Mouse (Mus musculus) kidney, postnatal 36 days (tissue): Measurements from ENCODE around the gene Shroom3.
"Not testable (repeated sequence)": the region's sequence is repeated elsewhere in the genome, so short reads cannot be mapped to it uniquely, and the experiment has no call there.

Experiments used
- DNase-seq, 2 experiments: peaks; one replicate each; pipeline ENCODE4 v3.0.0; 2021 to 2022; ENCODE audit warnings: mixed read lengths in 2 of 2

Gene Shroom3

DNA sequence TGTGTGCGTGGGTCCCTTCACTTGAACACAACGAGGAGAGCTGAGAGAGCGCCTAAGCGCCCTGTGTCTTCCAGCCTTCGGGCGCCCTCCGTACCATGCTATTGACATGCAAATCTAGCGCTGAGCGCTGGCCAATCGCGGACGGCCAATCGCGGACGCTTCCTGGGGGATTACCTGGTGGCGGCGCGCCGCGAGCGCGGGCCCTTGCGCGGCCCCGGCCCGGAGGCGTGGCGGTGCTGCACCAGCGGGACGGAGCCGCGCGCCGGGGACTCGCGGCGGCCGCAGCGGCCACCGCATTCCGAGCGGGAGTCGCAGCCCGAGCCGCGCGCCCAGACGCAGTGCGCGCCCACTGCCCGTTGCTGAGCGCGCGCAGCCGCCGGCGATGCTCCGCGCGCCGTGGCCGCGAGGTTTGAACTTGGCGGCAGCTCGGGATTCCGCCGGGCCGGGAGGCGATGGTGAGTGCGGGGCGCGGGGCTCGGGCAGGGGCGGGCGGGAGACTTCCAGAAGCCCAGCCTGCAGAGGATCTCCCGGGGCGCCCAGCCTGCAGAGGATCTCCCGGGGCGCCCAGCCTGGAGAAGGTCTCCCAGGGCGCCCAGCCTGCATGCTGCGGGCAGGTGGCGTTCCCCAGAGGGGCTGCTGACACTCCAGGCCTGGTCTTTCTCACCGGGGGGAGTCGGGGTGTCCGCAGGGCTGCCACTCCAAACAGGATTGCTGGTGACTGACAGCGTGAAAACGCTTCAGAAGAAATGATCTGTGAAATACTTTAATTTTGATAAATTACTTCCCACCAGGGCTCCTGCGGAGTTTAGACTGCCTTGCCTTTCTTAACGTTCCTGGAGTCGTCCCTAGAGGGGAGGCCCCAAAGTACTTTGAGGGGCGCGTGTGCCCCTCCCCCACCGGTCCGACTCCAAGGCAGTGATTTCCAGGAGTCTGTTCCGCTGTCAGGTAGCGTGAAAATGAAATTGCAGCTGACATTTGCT lies 214.8 kb downstream of the Shroom3 start:
- DNase-seq: peak; percentile 83 to 88

DNA sequence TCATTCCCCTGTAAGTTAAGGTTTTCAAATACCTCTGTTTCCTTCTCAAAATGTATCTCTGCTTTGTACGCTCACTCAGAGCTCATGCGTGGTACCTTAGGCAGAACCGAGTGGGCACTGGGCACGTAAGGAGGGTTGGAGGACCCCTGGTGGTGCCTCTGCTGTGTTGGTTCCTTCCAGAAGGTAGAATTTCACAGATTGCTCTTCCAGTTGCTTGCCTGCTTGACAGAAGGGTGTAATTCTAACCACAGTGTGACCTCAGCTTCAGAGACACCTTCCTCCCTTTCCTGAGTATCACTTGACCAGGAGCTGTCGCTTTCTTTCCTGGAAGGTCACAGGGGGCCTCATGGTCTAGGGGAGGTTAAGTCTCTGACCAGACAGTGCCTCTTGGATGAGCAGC lies 217.2 kb downstream of the Shroom3 start:
- DNase-seq: no peak

DNA sequence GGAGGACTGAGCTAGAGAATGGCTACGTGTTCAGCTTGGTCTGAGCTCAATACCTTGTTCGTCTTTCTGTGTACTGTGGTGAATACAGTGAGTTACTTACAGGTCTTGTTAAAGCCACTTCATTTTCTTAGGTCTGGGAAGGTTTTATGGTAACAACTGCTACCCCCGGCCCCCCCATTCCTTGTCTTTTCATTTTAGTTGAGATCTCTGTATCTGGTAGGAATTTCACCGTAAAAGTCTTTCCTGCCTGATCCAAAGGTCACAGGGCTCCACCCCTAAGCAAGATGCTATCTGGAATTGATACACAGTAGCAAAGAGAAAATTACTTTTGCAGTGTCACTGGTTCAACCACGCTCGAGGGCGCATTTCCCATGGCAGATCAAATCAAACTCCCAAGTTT lies 218.6 kb downstream of the Shroom3 start:
- DNase-seq: peak; percentile 21 to 22

DNA sequence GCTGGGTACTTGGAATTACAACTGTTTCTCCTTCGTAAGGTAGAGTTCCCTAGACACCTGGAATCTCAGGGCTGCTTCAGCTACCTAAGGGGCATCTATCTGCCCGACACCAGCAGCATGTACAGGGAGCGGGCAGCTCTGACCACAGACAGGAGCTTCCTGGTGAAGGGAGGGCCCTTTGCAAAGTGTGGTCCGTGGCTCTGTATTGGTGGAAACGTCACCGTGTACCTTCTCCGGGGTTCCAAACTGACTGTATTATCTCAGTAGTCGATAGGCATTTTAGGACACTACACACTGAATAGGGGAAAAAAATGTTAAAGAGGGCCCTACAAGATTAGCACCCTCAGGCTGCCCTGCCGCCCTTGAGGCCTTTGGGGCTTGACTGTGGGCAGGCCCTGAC lies 221.9 kb downstream of the Shroom3 start:
- no peak for DNase-seq

DNA sequence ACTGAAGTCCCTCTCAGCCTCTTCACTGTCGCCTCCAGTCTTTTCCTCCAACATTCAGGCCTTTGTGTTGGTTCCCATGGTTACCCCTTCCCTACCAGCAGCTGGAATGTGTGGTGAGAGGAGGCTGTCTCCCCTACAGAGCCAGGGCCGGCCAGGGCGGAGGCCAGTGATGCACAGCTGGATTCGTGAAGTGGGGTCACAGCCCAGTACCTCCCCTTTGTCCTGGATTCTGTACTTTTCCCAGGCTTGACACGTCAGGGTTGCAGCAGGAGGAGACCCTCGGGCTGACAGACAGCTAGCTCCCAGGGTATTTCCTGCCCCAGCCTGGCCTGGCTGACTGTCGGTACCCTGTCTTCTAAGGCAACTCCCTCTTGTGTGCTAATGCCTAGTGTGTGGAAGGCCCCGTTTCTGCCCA lies 222.4 kb downstream of the Shroom3 start:
- no peak for DNase-seq

DNA sequence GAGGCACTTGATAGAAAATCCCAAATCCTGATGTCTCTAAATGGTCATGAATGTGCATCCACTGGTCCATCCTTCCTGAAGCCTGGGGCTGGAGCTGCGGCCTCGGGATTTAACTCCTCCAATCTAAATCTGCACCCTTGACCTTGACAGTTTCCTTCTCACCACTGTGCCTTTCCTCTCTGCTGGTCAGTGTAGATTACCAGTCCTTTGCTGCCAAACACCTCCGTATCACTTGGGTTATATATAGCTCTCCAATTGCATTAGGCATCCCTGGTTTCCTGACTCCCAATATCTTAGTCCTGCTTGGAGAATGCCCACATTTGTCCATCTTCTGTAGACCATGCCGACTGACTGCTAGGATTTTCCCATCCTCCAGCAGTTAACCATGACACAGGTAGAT lies 225.0 kb downstream of the Shroom3 start:
- DNase-seq: no peak

DNA sequence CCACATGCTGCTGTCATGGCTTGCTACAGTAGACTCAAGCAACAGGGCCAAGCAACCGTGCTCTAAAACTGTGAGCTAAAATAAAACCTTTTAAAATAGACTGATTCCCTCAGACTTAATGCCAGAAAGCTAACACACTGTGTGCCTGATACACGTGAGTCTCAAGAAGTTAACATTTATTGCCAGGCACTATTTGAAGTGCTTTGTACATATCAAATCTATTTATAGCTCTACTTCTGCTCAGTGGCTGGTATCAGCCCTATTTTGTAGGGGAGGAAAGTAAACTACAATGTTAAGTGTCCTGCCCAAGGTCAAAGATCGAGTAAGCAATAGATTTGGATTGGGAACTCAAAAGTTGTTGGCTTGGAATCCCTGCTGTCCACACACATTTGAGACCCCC lies 227.6 kb downstream of the Shroom3 start:
- no peak for DNase-seq

DNA sequence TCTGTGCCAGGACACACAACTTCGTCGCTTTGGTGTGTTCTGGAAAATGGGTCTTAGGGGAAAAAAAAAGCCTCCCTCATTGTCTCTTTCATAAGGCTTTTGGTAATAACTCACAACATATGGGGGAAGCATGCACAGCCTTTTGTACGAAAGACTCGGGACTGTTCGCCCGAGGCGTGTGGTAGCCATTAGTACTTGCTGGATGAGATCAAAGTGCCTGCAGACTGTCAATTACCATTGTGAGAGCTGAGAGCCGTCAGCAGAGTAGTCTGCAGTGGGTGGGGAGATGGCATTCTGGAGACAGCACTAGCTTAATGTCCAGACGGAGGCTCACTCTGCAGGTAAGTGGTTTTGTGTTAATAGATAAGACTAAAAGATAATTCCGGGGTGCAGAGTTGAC lies 232.2 kb downstream of the Shroom3 start:
- no peak for DNase-seq

DNA sequence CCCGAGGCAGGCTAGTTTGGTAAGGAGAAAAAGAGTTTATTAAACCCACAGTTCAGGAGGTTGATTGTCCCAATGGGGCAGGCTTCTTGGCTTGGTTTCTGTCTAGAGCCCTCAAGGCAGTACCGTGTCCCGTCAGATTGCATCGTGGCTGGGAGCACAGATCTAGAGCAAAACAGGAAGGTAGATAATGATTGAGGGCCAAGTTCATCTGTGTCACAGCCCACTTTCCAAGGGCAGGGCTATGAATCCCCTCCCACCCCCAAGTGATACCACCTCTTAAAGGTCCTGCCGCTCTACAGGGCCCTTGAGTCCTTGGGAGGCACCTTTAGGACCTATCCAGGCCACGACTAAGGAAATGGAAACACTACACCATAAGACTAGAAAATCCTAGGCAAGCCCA lies 234.5 kb downstream of the Shroom3 start:
- no peak for DNase-seq

DNA sequence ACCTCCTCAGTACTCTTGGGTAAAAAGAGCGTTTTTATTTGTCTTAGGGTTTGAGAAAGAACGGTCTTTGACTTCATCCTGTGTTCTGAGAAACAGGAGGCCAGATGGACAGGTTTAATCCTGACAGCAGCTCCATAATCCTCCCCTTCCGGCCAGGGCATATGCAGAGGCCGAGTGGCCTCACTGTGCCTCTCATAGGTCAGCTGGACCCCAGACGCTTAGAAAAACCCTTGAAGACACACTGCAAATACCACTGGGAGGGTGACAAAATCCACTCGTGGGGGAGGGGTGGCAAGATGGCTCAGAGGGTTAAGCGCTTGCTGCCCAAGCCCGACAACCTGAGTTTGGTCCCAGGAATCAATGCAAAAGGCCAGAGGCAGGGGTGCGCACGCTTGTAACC lies 234.9 kb downstream of the Shroom3 start:
- no peak for DNase-seq

DNA sequence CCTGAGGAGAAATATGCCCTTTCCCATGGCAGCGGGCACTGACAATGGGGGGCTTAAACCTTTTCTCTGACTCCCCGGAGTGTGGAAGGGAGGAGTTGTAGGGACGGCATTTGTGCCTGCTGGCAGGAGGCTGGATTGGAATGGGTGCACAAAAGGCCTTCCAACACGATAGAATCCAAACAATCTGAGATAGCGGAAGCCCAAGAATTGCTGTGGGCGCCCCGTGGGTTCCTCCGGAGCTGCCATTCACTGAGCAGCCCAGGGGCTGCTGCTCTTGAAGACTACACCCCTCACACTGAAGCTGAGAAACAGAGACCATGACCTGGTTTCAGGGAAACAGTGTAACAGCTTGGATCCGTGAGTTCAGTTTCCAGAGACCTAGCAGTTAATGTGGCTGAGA lies 235.6 kb downstream of the Shroom3 start:
- DNase-seq: no peak

DNA sequence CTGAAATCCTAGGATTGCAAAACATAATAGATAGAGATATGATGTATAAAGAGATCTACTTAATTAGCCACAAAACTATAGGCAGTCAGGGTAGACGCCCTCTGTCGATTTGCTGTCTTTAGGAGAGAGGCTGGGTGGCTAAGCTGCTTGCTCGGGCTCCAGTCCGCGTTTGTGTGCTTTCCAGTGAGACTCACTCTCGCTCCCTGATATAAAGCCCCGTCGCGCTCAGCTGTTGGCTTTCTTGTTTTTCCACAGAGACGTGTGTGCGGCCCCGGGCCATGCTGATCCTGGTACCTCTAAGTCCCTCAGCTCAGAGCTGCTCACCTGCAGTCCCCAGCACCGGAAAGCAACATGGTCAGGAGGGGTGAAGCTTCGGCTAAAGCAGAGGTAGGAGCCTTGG lies 236.2 kb downstream of the Shroom3 start:
- DNase-seq: no peak

DNA sequence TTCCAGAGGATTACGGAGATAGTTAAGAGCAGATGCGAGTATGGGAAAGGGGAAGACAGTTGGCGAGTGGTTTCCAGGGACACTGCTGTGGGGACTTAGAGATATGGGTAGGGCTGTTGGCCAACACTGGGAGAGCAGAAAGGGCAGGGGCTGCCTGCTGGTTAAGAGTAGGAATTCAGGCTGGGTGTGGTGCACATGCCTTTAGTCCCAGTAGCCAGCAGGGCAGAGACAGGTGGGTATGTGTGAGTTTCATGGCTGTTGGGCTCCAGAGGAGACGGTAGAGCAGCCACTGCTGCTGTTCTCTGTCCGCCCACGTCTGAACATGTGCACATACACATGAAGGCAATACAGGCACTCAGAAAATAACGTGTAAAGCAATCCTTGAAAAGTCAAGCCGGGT lies 237.7 kb downstream of the Shroom3 start:
- DNase-seq: no peak

DNA sequence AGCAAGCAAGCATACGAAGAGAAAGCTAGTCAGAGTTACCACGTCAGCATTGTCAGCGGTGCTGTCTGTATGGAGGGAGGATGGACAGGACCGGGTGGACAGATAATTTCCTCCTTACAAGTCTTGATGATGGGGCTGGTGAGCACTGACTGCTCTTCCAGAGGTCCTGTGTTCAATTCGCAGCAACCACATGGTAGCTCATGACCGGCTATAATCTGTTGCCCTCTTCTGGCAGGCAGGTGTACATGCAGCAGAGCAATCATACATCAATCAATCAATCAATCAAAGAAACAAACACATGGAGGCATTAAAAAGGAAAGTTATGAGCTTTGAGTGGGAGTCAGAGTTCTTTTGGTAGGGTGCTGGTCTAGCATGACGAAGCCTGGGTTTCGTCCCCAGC lies 238.5 kb downstream of the Shroom3 start:
- no peak for DNase-seq

DNA sequence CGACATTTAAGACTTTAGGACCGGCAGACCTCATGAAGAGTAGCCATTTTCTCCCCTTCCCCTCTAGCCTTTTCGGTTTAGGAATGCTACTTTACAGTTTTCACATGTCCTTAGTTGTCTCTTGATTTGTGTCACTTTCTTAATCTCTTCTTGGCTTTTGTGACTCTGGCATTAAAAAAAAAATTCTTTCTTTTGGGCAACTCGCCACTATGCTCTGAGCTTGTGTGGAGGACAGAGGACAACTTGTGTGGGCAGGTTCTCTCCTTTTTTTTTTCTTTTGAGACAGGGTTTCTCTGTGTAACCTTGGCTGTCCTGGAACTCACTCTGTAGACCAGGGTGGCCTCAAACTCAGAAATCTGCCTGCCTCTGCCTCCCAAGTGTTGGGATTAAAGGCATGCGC lies 239.7 kb downstream of the Shroom3 start:
- DNase-seq: not testable (repeated sequence)

DNA sequence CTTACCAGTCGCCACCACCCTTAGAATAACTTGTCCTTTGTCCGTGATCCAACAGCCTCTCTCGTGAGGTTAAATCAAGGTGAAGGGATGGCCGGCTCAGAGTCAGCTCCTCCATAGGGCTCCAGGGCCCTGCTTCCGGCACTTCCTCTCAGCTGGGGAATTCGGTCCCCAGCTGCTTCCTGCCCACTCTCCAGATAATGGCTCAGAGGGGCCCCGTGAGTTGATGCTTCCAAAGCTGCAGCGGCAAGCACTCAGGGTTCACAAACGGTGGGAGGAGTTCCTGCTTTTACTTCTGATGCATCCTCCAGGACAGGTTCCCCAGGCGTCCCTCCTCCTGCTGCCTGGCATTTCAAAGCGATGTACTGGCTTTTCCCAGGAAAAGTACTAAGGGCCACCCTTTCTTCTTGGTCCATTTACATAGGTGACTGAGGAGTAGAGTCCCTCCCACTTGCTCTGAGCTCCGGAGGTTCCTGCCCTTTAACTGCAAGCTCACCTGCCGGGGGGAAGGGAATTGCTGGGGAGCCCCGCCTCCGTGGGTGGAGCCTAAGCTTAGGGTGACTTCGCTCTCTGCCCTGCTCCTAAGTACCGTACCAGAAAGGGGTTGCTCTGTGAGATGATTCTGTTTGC lies 241.7 kb downstream of the Shroom3 start:
- peak; percentile 91 to 92 for DNase-seq

DNA sequence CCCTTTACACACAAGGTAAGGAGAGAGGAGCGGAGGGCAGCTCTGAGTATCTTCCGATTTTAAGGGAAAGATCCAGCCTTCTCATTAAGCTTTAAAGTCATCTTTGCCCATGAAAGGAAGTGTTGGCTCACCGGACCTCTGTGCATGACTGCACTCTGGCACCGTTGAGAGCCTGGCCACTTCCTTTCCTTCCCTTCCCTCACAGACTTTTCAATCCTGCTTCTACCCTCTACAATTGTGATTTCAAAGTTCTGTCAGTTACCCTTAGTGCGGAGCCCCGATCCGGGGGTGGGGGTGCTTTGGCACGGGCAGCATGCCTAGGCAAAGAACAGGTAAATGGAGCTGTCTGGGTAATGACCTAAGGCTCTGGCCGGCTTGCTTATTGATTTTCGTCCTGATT lies 244.4 kb downstream of the Shroom3 start:
- DNase-seq: peak; percentile 30 to 49

DNA sequence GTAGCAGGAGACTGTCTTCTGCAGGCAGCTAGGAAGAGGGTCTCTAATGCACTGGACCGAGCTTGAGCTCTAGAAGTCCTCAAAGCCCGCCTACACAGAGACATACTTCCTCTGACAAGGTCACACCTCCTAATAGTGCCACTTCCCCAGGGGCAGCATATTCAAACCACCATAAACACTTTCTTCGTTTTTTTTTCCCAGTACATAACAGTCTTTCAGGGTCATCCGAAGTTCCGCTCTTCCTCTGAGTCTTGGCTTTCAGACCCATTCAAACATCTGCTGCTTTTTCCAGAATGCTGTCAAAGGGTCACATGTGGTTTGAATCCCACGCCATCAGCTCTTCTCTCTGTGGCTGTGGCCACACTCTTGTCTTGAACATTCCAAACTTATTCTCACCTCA lies 247.3 kb downstream of the Shroom3 start:
- peak in 1 of 2 experiments; percentile 23 for DNase-seq

DNA sequence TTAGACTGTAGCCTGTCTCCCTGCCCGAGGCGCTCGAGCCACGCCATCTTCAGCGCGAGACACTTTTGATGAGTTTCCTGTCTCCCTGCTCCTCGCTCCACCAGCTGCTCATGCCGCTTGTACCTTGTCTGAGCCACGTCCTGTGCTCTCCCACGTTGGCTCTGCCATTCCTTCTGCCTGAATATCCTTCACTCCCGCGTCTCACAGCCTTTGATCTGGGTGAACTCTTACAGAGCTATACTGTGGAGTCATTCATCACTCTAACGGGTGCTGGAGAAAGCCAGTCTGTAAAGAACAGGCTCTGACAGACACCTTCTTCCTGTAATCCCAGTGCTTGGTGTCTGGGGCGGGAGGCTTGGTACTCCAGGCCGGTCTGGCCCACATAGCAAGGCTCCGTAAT lies 248.1 kb downstream of the Shroom3 start:
- no peak for DNase-seq

DNA sequence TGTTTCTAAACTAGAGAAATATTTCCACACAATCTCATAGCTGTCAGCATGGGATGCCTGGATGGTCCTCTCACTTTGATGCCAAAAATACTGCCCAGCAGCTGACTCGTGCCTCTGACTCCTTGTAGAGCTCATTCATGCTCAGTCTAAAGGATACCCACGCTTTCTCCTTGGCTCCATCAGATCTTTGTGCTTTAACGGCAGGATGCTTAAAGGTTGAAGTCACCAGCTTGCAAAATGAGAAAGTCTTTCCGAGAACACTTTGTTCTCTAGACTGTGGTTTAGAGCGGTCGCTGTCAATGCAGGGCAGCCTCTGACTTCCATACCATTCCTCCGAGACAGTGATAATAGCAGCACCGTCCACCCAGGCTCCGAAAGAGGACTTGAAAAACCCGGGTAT lies 249.8 kb downstream of the Shroom3 start:
- no peak for DNase-seq

DNA sequence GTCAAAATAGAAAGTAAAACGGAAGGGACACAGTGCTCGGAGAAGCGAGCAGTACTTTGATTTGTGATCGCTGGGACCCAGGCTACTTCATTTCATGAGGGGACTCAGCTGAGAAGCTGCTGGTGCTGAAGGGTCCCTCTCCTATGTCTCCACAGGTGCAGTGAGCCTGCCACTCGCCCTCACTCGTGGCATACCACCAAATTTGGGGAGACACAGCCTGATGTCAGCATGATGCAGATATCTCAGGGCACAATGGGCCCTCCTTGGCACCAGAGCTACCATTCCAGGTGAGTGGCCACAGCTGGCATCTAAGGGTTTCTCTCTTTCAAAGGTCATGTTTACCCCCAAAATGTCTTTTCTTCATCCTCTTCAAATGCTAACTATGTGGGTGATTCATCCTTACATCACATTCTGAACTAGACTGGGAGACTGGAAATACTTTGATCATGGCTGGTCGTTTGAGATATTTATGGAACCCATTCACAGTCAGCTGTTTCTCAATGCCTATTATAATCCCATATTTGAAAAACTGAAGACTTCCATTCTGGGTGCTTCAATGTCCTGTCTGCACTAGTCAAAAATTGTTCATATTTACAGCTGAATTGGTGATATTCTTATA lies 250.5 kb downstream of the Shroom3 start:
- no peak for DNase-seq

DNA sequence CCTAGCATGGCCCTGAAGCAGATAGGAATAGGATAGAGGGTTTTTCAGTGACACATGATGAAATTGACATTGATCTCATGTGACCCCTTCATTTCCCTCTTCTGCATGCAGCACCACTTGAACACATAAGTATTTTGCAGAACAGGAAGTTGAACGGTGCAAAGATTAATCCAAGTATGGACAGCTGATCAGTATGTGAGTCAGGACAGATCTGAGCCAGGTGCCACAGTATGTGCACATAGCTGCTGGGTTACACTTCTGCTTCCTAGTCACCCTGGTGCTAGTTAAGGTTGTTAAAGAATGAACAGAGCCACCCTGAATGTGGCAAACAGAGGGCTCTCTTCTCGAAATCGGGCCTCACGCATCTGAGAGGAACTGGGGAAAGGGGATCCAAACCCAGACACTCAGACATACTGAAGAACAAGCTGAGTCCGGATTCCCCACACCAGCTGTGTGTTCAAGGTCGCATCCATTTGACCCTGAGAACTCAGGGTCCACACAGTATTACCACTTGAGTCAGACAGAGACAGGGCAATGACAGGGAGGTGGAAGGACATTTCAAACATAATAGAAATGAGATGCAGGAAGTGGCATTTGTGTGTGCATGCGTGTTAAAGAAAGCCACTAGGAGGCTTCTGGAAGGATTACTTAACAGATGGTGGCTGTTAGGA lies 251.2 kb downstream of the Shroom3 start:
- DNase-seq: no peak

DNA sequence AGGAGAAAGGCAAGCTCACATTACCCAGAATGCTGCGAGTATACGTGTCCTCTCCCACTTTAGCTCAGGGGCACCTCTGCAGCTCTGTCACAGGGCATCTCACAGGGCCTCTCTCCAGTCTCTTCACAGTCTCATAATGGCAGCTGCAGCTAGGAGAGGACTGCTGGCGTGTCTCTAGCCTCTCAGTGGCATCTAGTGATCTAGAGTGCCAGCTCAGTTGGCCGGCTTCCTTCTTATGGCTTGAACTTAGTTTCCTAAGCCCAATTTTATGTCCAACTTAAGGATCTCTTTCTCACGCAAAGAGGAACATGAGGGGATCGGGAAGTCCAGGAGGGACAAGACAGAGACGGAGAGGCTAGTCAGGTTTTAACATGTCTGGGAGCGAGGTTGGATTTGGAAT lies 252.6 kb downstream of the Shroom3 start:
- DNase-seq: no peak
